Mouse (Mus musculus) thymus, adult 18-20 months (tissue): Measurements from ENCODE around the gene Cngb1.
A peak's percentile ranks its signal among the peaks of the same experiment; 100 is the strongest.

ENCODE experiments used
- DNase-seq, 2 experiments: peaks; one replicate each; pipeline ENCODE4 v3.0.0; 2022; ENCODE audit warnings: mixed read lengths in 2 of 2

Gene Cngb1

GRCm38 (mm10) chr8:95306431-95306830 lies at the start of gene Cngb1:
TSS of gene Cngb1 (minus strand) at chr8:95306585.
- DNase-seq, result no peak

GRCm38 (mm10) chr8:95354606-95355005 lies 48.2 kb upstream of the Cngb1 start:
- DNase-seq, result no peak

- DNase-seq, result no peak
Observed at GRCm38 (mm10) chr8:95352871-95353866, 46.8 kb upstream of the Cngb1 start.

- DNase-seq, result no peak
Observed at GRCm38 (mm10) chr8:95352151-95352870, 45.9 kb upstream of the Cngb1 start, which contains the start of gene Mmp15. TSS of gene Mmp15 (plus strand) at chr8:95352268.

GRCm38 (mm10) chr8:95351461-95351860 lies 45.1 kb upstream of the Cngb1 start:
- no peak for DNase-seq

GRCm38 (mm10) chr8:95348811-95349630 lies 42.6 kb upstream of the Cngb1 start:
- DNase-seq, result no peak

- DNase-seq, result no peak
Observed at GRCm38 (mm10) chr8:95348356-95348755, 42.0 kb upstream of the Cngb1 start.

GRCm38 (mm10) chr8:95346643-95347545 lies 40.5 kb upstream of the Cngb1 start:
- peak in 1 of 2 experiments; percentile 42 for DNase-seq

GRCm38 (mm10) chr8:95344668-95345067 lies 38.3 kb upstream of the Cngb1 start:
- no peak for DNase-seq

GRCm38 (mm10) chr8:95341721-95342120 lies 35.3 kb upstream of the Cngb1 start:
- DNase-seq, result no peak

GRCm38 (mm10) chr8:95336363-95336762 lies 30.0 kb upstream of the Cngb1 start:
- DNase-seq, result no peak

- no peak for DNase-seq
Observed at GRCm38 (mm10) chr8:95335706-95336105, 29.3 kb upstream of the Cngb1 start.

- DNase-seq, result no peak
Observed at GRCm38 (mm10) chr8:95332437-95333199, 26.2 kb upstream of the Cngb1 start.

GRCm38 (mm10) chr8:95331720-95332436 lies 25.5 kb upstream of the Cngb1 start, which contains the start of the genes Zfp319 and Usb1:
TSS of gene Zfp319 (minus strand) at chr8:95331950.
TSS of gene Usb1 (plus strand) at chr8:95332284.
- DNase-seq, result peak; percentile 88 to 91

- DNase-seq, result no peak
Observed at GRCm38 (mm10) chr8:95331156-95331719, 24.9 kb upstream of the Cngb1 start.

GRCm38 (mm10) chr8:95330367-95330766 lies 24.0 kb upstream of the Cngb1 start:
- DNase-seq, result no peak

- no peak for DNase-seq
Observed at GRCm38 (mm10) chr8:95327866-95328465, 21.6 kb upstream of the Cngb1 start.

GRCm38 (mm10) chr8:95326822-95327221 lies 20.4 kb upstream of the Cngb1 start:
- no peak for DNase-seq

GRCm38 (mm10) chr8:95324646-95325045 lies 18.3 kb upstream of the Cngb1 start:
- DNase-seq, result no peak
